Mouse (Mus musculus) neural tube, embryonic 14.5 days (tissue): Measurements from ENCODE around the gene Tmem110. TPM values are rescaled to one million over a fixed set of nuclear protein-coding genes. Genes with fewer than 3 reads are reported as not detected.

ENCODE experiments used
- ATAC-seq: fragments of 200-750 bp; cut with Nextera tagmentation; 2 replicates; pipeline ENCODE4 v1.8.0; 2017; ENCODE audit warnings: low read depth, mild to moderate bottlenecking, moderate TSS enrichment, moderate library complexity
- H3K27ac ChIP-seq: fragments of 300-500 bp; sonication (generic); 2 replicates; pipeline ENCODE4 v1.5.1; 2014; ENCODE audit warnings: low read depth, mild to moderate bottlenecking, control low read depth, low read length, moderate library complexity, mixed read lengths
- H3K27me3 ChIP-seq: fragments of 300-500 bp; sonication (generic); 2 replicates; pipeline ENCODE4 v1.6.1; 2014; ENCODE audit warnings: low read length; ENCODE audit not compliant: control insufficient read depth, insufficient read depth
- H3K36me3 ChIP-seq: fragments of 300-500 bp; sonication (generic); 2 replicates; pipeline ENCODE4 v1.6.1; 2014; ENCODE audit warnings: low read length, mixed read lengths; ENCODE audit not compliant: control insufficient read depth, insufficient read depth
- H3K4me1 ChIP-seq: fragments of 300-500 bp; sonication (generic); 2 replicates; pipeline ENCODE4 v1.6.1; 2014; ENCODE audit warnings: low read length; ENCODE audit not compliant: control insufficient read depth, insufficient read depth
- H3K4me2 ChIP-seq: fragments of 300-500 bp; sonication (generic); 2 replicates; pipeline ENCODE4 v1.6.1; 2014; ENCODE audit warnings: mild to moderate bottlenecking, low read depth, low read length, control low read depth
- H3K4me3 ChIP-seq: fragments of 300-500 bp; sonication (generic); 2 replicates; pipeline ENCODE4 v1.5.1; 2014; ENCODE audit warnings: low read depth, low read length, control low read depth, mixed read lengths
- H3K9ac ChIP-seq: fragments of 300-500 bp; sonication (generic); replicated peaks from 2 replicates; pipeline ENCODE4 v1.6.1; 2014; ENCODE audit warnings: low read depth, mild to moderate bottlenecking, control low read depth, low read length, mixed read lengths
- H3K9me3 ChIP-seq: fragments of 300-500 bp; sonication (generic); 2 replicates; pipeline ENCODE4 v1.6.1; 2016; ENCODE audit warnings: low read length; ENCODE audit not compliant: control insufficient read depth
- WGBS: fragments of 180-500 bp; shearing (Covaris S2); extraction: QIAGEN DNeasy Blood & Tissue Kit; methylation state at CpG from one replicate; pipeline ENCODE4 v1.1.7; 2014; 5-methylcytosine and 5-hydroxymethylcytosine counted together
- polyA plus RNA-seq: library from polyadenylated mRNA; unstranded; fragments of >200 nt; fragmentation: Nextera tagmentation; extraction: Ambion mirVana; gene quantifications from 2 replicates; pipeline ENCODE4 v1.2.1, GENCODE M21; 2014

Gene Tmem110
- polyA plus RNA-seq, 1 experiment from 2014 or later = 19.3 TPM

- H3K4me2 ChIP-seq = no peak overlapping the region
- 86% methylated on average over 3 of the region's 3 CpGs for WGBS
- ATAC-seq = no peak
- no peak overlapping the region for H3K27ac ChIP-seq
- H3K36me3 ChIP-seq = no peaks in the 10 kb centered on the region
- no peaks in the 10 kb centered on the region for H3K4me1 ChIP-seq
- H3K27me3 ChIP-seq = no peaks in the 10 kb centered on the region
- no peak overlapping the region for H3K4me3 ChIP-seq
- no peak overlapping the region for H3K9ac ChIP-seq
- no peaks in the 10 kb centered on the region for H3K9me3 ChIP-seq
Observed at GRCm38 (mm10) chr14:30925492-30925891, 100.1 kb downstream of the Tmem110 start.

Other genes with a start within 250 kb of the Tmem110 start
- gene Prkcd, start 199.4 kb upstream of the Tmem110 start, polyA plus RNA-seq = 20.6 and 36.6 TPM in 2 replicates
- 7.6 and 9.1 TPM in 2 replicates for gene Rft1, start 171.2 kb upstream of the Tmem110 start, polyA plus RNA-seq
- gene Sfmbt1, start 110.7 kb upstream of the Tmem110 start, polyA plus RNA-seq = 20.7 and 22.1 TPM in 2 replicates
- 1.0 and 1.8 TPM in 2 replicates for gene Mustn1, start 53.6 kb downstream of the Tmem110 start, polyA plus RNA-seq
- 0.36 TPM in 1 of 2 replicates, not detected in the other for gene Itih4, start 60.9 kb downstream of the Tmem110 start, polyA plus RNA-seq
- gene Itih3, start 98.2 kb downstream of the Tmem110 start, polyA plus RNA-seq = 1.2 and 1.3 TPM in 2 replicates
- not detected in 2 replicates for gene Itih1, start 117.7 kb downstream of the Tmem110 start, polyA plus RNA-seq
- gene Nek4, start 125.8 kb downstream of the Tmem110 start, polyA plus RNA-seq = 15.7 and 17.0 TPM in 2 replicates
- 64.9 and 67.5 TPM in 2 replicates for gene Glt8d1, start 175.8 kb downstream of the Tmem110 start, polyA plus RNA-seq
- 336 TPM in 2 replicates for gene Spcs1, start 176.1 kb downstream of the Tmem110 start, polyA plus RNA-seq
- gene Pbrm1, start 193.5 kb downstream of the Tmem110 start, polyA plus RNA-seq = 94.3 and 104 TPM in 2 replicates
- gene Gnl3, start 193.6 kb downstream of the Tmem110 start, polyA plus RNA-seq = 53.3 and 58.1 TPM in 2 replicates